Mouse (Mus musculus): ENCODE data around the gene Hdac8. TPM values are rescaled to one million over a fixed set of nuclear protein-coding genes. Genes with fewer than 3 reads are reported as not detected.

Gene Hdac8
- polyA plus RNA-seq, 2 experiments from 2014 or later, result 8.6 to 20.1 TPM

Other genes with a start within 250 kb of the Hdac8 start
- under 1 TPM; 0.11 to 0.25 TPM for gene Phka1, start 138.9 kb upstream of the Hdac8 start, polyA plus RNA-seq (2017; shearing (Covaris generic))
- not detected for gene Gm3880, start 181.6 kb upstream of the Hdac8 start, polyA plus RNA-seq (2017; shearing (Covaris generic))
- gene Gm9112, start 202.3 kb upstream of the Hdac8 start, polyA plus RNA-seq (2017; shearing (Covaris generic)), result not detected
- gene Dmrtc1b, start 202.5 kb upstream of the Hdac8 start, polyA plus RNA-seq (2017; shearing (Covaris generic)), result not detected